Mouse (Mus musculus): ENCODE measurements around the gene Adamts10.

DNA sequence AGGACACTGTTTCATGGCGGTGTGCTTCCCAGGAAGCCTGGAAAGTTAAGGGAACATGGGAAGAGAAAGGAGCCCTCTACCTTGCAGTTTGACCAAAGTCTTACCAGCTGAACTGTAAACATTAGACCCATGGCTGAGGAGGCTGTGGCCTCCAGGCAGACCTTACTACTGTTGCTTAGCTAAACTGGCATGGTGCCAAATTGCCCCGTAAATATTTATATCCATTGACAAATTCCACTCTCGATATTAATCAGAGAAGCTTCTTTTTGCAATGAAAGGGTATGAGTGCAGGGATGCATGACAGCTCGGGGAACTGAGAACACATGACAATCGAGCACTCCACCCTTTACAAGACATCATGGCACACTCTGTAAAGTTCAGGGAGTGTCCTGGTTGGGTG is 13.8 kb upstream of the Adamts10 start:
- no peak for TF ChIP-seq CTCF (IDR thresholded peaks at IDR 0.05)
- no peak for TF ChIP-seq POLR2A (IDR thresholded peaks at IDR 0.05; ENCODE audit: insufficient read depth, low read depth, low read length)
